Comparison of ENCODE assay signal across 8 mouse cellular contexts in genomic region chr14:52257484-52258213, GRCm38 (mm10). TPM values are rescaled to one million over a fixed set of nuclear protein-coding genes. Genes with fewer than 3 reads are reported as not detected.
A peak's percentile ranks its signal among the peaks of the same experiment; 100 is the strongest.
DNase-seq lines count a peak whose midpoint lies in the region; ATAC-seq lines count a peak whose summit lies in the region.

TSS of gene Chd8 (minus strand) at chr14:52257780.

- peak within 1 kb of the TSS; percentile 74 for H3K4me2 ChIP-seq in heart, embryonic 13.5 days
- H3K4me2 ChIP-seq in liver, embryonic 13.5 days = peak within 1 kb of the TSS; percentile 84
- H3K4me2 ChIP-seq in stomach, embryonic 16.5 days (ENCODE audit: low read depth, low read length) = peak within 1 kb of the TSS; percentile 85

- peak within 1 kb of the TSS; percentile 41 for H3K27ac ChIP-seq in brown adipose tissue, adult 24 weeks (replicated peaks; ENCODE audit: low read depth, low read length)
- H3K27ac ChIP-seq in heart, embryonic 13.5 days (replicated peaks) = peak within 1 kb of the TSS; percentile 93
- peak within 1 kb of the TSS; percentile 95 for H3K27ac ChIP-seq in liver, embryonic 13.5 days
- H3K27ac ChIP-seq in stomach, embryonic 16.5 days (ENCODE audit: low read length) = peak within 1 kb of the TSS; percentile 96

- H3K4me3 ChIP-seq in brown adipose tissue, adult 24 weeks (ENCODE audit: insufficient read depth, low read depth, low read length) = peak within 1 kb of the TSS; percentile 96
- H3K4me3 ChIP-seq in heart, embryonic 13.5 days = peak within 1 kb of the TSS; percentile 94
- H3K4me3 ChIP-seq in liver, embryonic 13.5 days (replicated peaks) = peak within 1 kb of the TSS; percentile 79
- peak within 1 kb of the TSS; percentile 98 for H3K4me3 ChIP-seq in stomach, embryonic 16.5 days (replicated peaks; ENCODE audit: low read length)

- H3K9me3 ChIP-seq in heart, embryonic 13.5 days = no peaks in the 10 kb centered on the region
- no peaks in the 10 kb centered on the region for H3K9me3 ChIP-seq in liver, embryonic 13.5 days (replicated peaks)
- H3K9me3 ChIP-seq in stomach, embryonic 16.5 days (replicated peaks; ENCODE audit: control insufficient read depth, low read length) = no peaks in the 10 kb centered on the region

- peaks cover 14% of the 10 kb centered on the region for H3K36me3 ChIP-seq in heart, embryonic 13.5 days
- H3K36me3 ChIP-seq in liver, embryonic 13.5 days = no peaks in the 10 kb centered on the region
- H3K36me3 ChIP-seq in stomach, embryonic 16.5 days (ENCODE audit: control insufficient read depth, insufficient read depth, low read length) = no peaks in the 10 kb centered on the region

- WGBS in heart, embryonic 13.5 days = under 1% methylated on average over 54 of the region's 54 CpGs
- 1% methylated on average over 53 of the region's 54 CpGs for WGBS in liver, embryonic 13.5 days (ENCODE audit: insufficient replicate concordance)
- WGBS in stomach, embryonic 16.5 days = under 1% methylated on average over 54 of the region's 54 CpGs

- H3K9ac ChIP-seq in heart, embryonic 13.5 days = peak within 1 kb of the TSS; percentile 95
- peak within 1 kb of the TSS; percentile 89 for H3K9ac ChIP-seq in liver, embryonic 13.5 days
- peak within 1 kb of the TSS; percentile 94 for H3K9ac ChIP-seq in stomach, embryonic 16.5 days (ENCODE audit: low read length)

- peak; percentile 100 for ATAC-seq in heart, embryonic 13.5 days (ENCODE audit: extremely low read depth, insufficient number of reproducible peaks, low FRiP score, low TSS enrichment)
- ATAC-seq in liver, embryonic 13.5 days (ENCODE audit: low read depth) = peak; percentile 99
- ATAC-seq in stomach, embryonic 16.5 days (ENCODE audit: insufficient read depth, low FRiP score) = peak; percentile 100

- peaks cover 4% of the 10 kb centered on the region; the same call in 1 of the 2 replicates for H3K4me1 ChIP-seq in brown adipose tissue, adult 24 weeks (ENCODE audit: control insufficient read depth, insufficient read depth, insufficient read length, low read length)
- H3K4me1 ChIP-seq in heart, embryonic 13.5 days = peaks cover 18% of the 10 kb centered on the region
- H3K4me1 ChIP-seq in liver, embryonic 13.5 days (replicated peaks) = peaks cover 39% of the 10 kb centered on the region
- peaks cover 6% of the 10 kb centered on the region for H3K4me1 ChIP-seq in stomach, embryonic 16.5 days (ENCODE audit: control insufficient read depth, insufficient read depth, low read length)

- peak; percentile 98 for DNase-seq in CD4-positive, CD25-positive, alpha-beta regulatory T cell, adult 2 months (ENCODE audit: low read depth, low spot score)
- peak; percentile 74 for DNase-seq in fat pad, adult 2 months (ENCODE audit: extremely low read depth, low read depth, low spot score)
- peak; percentile 99 for DNase-seq in kidney, postnatal 14 days
- DNase-seq in liver, embryonic 13.5 days = peak; percentile 96
- DNase-seq in neural tube, embryonic 10.5 days (ENCODE audit: extremely low spot score, low spot score) = peak; percentile 96

- H3K27me3 ChIP-seq in heart, embryonic 13.5 days (replicated peaks) = no peaks in the 10 kb centered on the region
- no peaks in the 10 kb centered on the region for H3K27me3 ChIP-seq in liver, embryonic 13.5 days
- H3K27me3 ChIP-seq in stomach, embryonic 16.5 days (ENCODE audit: control insufficient read depth, insufficient read depth, low read length) = no peaks in the 10 kb centered on the region

RNA-seq across cellular contexts. Expression of gene Chd8, which starts in this region (rescaled TPM):
- polyA plus RNA-seq in brown adipose tissue, adult 24 weeks (2012; ENCODE audit: insufficient read depth, insufficient read length, missing spikeins) = 25.0 and 31.7 TPM in 2 replicates
- 17.6 and 18.7 TPM in 2 replicates for polyA plus RNA-seq in heart, embryonic 13.5 days (2015; fragmentation: Nextera tagmentation; extraction: Ambion mirVana)
- 12.1 TPM in 2 replicates for polyA plus RNA-seq in liver, embryonic 13.5 days (2015; fragmentation: Nextera tagmentation; extraction: Ambion mirVana)
- polyA plus RNA-seq in stomach, embryonic 16.5 days (2015; fragmentation: Nextera tagmentation; extraction: Ambion mirVana) = 27.9 and 31.8 TPM in 2 replicates

Comparison
In these comparisons a context has a peak if more than half of its experiments do, and no peak if none do; other contexts are left out.
1. Peak in every context shown above with its lines: DNase-seq, ATAC-seq, H3K4me3 ChIP-seq and H3K27ac ChIP-seq.
2. H3K27ac ChIP-seq: peak in every context shown above with its lines; median percentile 96 in stomach, embryonic 16.5 days; 95 in liver, embryonic 13.5 days; 93 in heart, embryonic 13.5 days; 41 in brown adipose tissue, adult 24 weeks.